Mouse (Mus musculus) MEL (cell line): ENCODE data around the gene Bcl2l10. TPM values are rescaled to one million over a fixed set of nuclear protein-coding genes. Genes with fewer than 3 reads are reported as not detected.

Source experiments
- DNase-seq: peaks from one replicate; pipeline ENCODE4 v3.0.0; 2011; ENCODE audit warnings: low read depth, low spot score
- H3K27ac ChIP-seq: 2 replicates; pipeline ENCODE4 v1.5.1; 2012; ENCODE audit warnings: low read depth, mild to moderate bottlenecking, control low read depth, low read length, moderate library complexity; ENCODE audit not compliant: control insufficient read depth
- H3K27me3 ChIP-seq, 2 experiments: fragments of 150-350 bp in 1 of 2; sonication (generic) in 1 of 2; 2 replicates each; pipeline ENCODE4 v1.6.1; 2012; ENCODE audit warnings: low read length in 2 of 2, mild to moderate bottlenecking in 2 of 2, improper control_type of control experiment in 1 of 2, moderate library complexity in 1 of 2; ENCODE audit not compliant: insufficient read depth in 2 of 2, control insufficient read depth in 1 of 2
- H3K36me3 ChIP-seq, 2 experiments: 2 replicates each; pipeline ENCODE4 v1.6.1; 2012 to 2014; ENCODE audit warnings: low read length in 2 of 2, improper control_type of control experiment in 1 of 2, inconsistent platforms in 1 of 2, mild to moderate bottlenecking in 1 of 2; ENCODE audit not compliant: insufficient read depth in 2 of 2, control insufficient read depth in 1 of 2
- H3K4me1 ChIP-seq, 2 experiments: fragments of 150-350 bp in 1 of 2; sonication (generic) in 1 of 2; 2 replicates each; pipeline ENCODE4 v1.6.1; 2012; ENCODE audit warnings: low read length in 2 of 2, improper control_type of control experiment in 1 of 2, mild to moderate bottlenecking in 1 of 2; ENCODE audit not compliant: insufficient read depth in 2 of 2, control insufficient read depth in 1 of 2
- H3K4me3 ChIP-seq, 2 experiments: fragments of 150-350 bp in 1 of 2; sonication (generic) in 1 of 2; 2 replicates each; pipeline ENCODE4 v1.5.1; 2012; ENCODE audit warnings: low read depth in 2 of 2, low read length in 2 of 2, mild to moderate bottlenecking in 2 of 2, moderate library complexity in 2 of 2, control low read depth in 1 of 2, improper control_type of control experiment in 1 of 2; ENCODE audit not compliant: control insufficient read depth in 1 of 2, insufficient read depth in 1 of 2
- H3K79me2 ChIP-seq: 2 replicates; pipeline ENCODE4 v1.6.1; 2012; ENCODE audit warnings: mild to moderate bottlenecking, low read length, moderate library complexity; ENCODE audit not compliant: control insufficient read depth, poor library complexity, insufficient read depth
- H3K9ac ChIP-seq: 2 replicates; pipeline ENCODE4 v1.6.1; 2012; ENCODE audit warnings: low read depth, mild to moderate bottlenecking, control low read depth, low read length, moderate library complexity; ENCODE audit not compliant: control insufficient read depth, poor library complexity, severe bottlenecking
- H3K9me3 ChIP-seq: fragments of 150-350 bp; sonication (generic); replicated peaks from 2 replicates; pipeline ENCODE4 v1.6.1; 2012; ENCODE audit warnings: mild to moderate bottlenecking, low read length, improper control_type of control experiment, moderate library complexity; ENCODE audit not compliant: insufficient read depth
- BHLHE40 ChIP-seq: IDR thresholded peaks from 2 replicates; pipeline ENCODE4 v1.6.1; 2012; ENCODE audit warnings: low read depth, mild to moderate bottlenecking, inconsistent platforms, low read length, improper control_type of control experiment, borderline replicate concordance
- CHD1 ChIP-seq: IDR thresholded peaks from 2 replicates; pipeline ENCODE4 v1.6.1; 2012; ENCODE audit warnings: low read depth, mild to moderate bottlenecking, inconsistent platforms, low read length, improper control_type of control experiment
- CTCF ChIP-seq, 3 experiments: IDR thresholded peaks in 2 of 3; conservative IDR thresholded peaks in 1 of 3; 2 replicates each; pipeline ENCODE4 v1.5.1; 2011 to 2012; ENCODE audit warnings: low read length in 3 of 3, low read depth in 2 of 3, mild to moderate bottlenecking in 2 of 3, improper control_type of control experiment in 1 of 3, inconsistent platforms in 1 of 3, mixed read lengths in 1 of 3, moderate library complexity in 1 of 3; ENCODE audit not compliant: control insufficient read depth in 1 of 3, insufficient read depth in 1 of 3, poor library complexity in 1 of 3, severe bottlenecking in 1 of 3
- GABPA ChIP-seq: IDR thresholded peaks from 2 replicates; pipeline ENCODE4 v1.6.1; 2012; ENCODE audit warnings: low read depth, mild to moderate bottlenecking, inconsistent platforms, low read length, improper control_type of control experiment, moderate library complexity
- HCFC1 ChIP-seq: IDR thresholded peaks from 2 replicates; pipeline ENCODE4 v1.6.1; 2012; ENCODE audit warnings: low read depth, mild to moderate bottlenecking, inconsistent platforms, low read length, improper control_type of control experiment, moderate library complexity
- JUND ChIP-seq: IDR thresholded peaks from 2 replicates; pipeline ENCODE4 v1.6.1; 2011; ENCODE audit warnings: low read depth, mild to moderate bottlenecking, improper control_type of control experiment, low read length
- MXI1 ChIP-seq: IDR thresholded peaks from 2 replicates; pipeline ENCODE4 v1.6.1; 2011; ENCODE audit warnings: mild to moderate bottlenecking, low read depth, low read length, improper control_type of control experiment
- NELFE ChIP-seq: IDR thresholded peaks from 2 replicates; pipeline ENCODE4 v1.6.1; 2011; ENCODE audit warnings: low read depth, low read length, improper control_type of control experiment
- TCF12 ChIP-seq: IDR thresholded peaks from 2 replicates; pipeline ENCODE4 v1.6.1; 2014; ENCODE audit warnings: low read depth, mild to moderate bottlenecking, inconsistent platforms, low read length, improper control_type of control experiment, moderate library complexity
- UBTF ChIP-seq: IDR thresholded peaks from 2 replicates; pipeline ENCODE4 v1.6.1; 2012; ENCODE audit warnings: low read depth, mild to moderate bottlenecking, inconsistent platforms, low read length, improper control_type of control experiment, moderate library complexity, borderline replicate concordance; ENCODE audit not compliant: insufficient read depth
- USF2 ChIP-seq, 2 experiments: IDR thresholded peaks; 2 replicates each; pipeline ENCODE4 v1.6.1; 2011 to 2012; ENCODE audit warnings: improper control_type of control experiment in 2 of 2, low read length in 2 of 2, borderline replicate concordance in 1 of 2, inconsistent platforms in 1 of 2, low read depth in 1 of 2, mild to moderate bottlenecking in 1 of 2; ENCODE audit not compliant: insufficient read depth in 1 of 2
- ZKSCAN1 ChIP-seq: IDR thresholded peaks from 2 replicates; pipeline ENCODE4 v1.6.1; 2012; ENCODE audit warnings: low read depth, mild to moderate bottlenecking, inconsistent platforms, low read length, improper control_type of control experiment, moderate library complexity
- ZMIZ1 ChIP-seq: IDR thresholded peaks from 2 replicates; pipeline ENCODE4 v1.6.1; 2012; ENCODE audit warnings: low read depth, mild to moderate bottlenecking, inconsistent platforms, low read length, improper control_type of control experiment, moderate library complexity
- ZNF384 ChIP-seq: IDR thresholded peaks from 2 replicates; pipeline ENCODE4 v1.6.1; 2012; ENCODE audit warnings: low read depth, mild to moderate bottlenecking, inconsistent platforms, low read length, improper control_type of control experiment
- polyA plus RNA-seq, 2 experiments: library from polyadenylated mRNA; stranded (reverse) in 1 of 2; unstranded in 1 of 2; fragments of >175 nt in 1 of 2; fragments of >200 nt in 1 of 2; gene quantifications; 2 replicates each; pipeline versions ENCODE4 v1.2.1 to v1.2.4; 2012; ENCODE audit warnings: low replicate concordance in 2 of 2, low read depth in 1 of 2; ENCODE audit not compliant: insufficient read length in 2 of 2, insufficient read depth in 1 of 2, missing spikeins in 1 of 2
- total RNA-seq: library from RNA; depleted of rRNA; stranded (reverse); fragments of 300-350 nt; gene quantifications from 2 replicates; pipeline ENCODE4 v1.2.3, GENCODE M21; 2012

Bcl2l10 gene
- total and polyA plus RNA-seq, 3 experiments = not detected

- H3K36me3 ChIP-seq = peaks cover 0 to 5% of the 10 kb centered on the region in 2 experiments; a peak in 2 of 4 replicates
- no peak overlapping the region for H3K27ac ChIP-seq
- peak; percentile 12 for DNase-seq
- H3K27me3 ChIP-seq = no peaks in the 10 kb centered on the region
- H3K9ac ChIP-seq = no peak overlapping the region
- no peaks in the 10 kb centered on the region; the same call in 1 of the 2 replicates for H3K79me2 ChIP-seq
- no peaks in the 10 kb centered on the region for H3K9me3 ChIP-seq
- TF ChIP-seq TCF12 = no peak
- H3K4me1 ChIP-seq = peaks cover 0 to 12% of the 10 kb centered on the region in 2 experiments; a peak in 3 of 4 replicates
- no peak overlapping the region for H3K4me3 ChIP-seq
These were observed 29.4 kb upstream of the Bcl2l10 start for GRCm38 (mm10) chr9:75318196-75318595.

- Histone ChIP-seq H3K9me3 (no peaks in the 10 kb centered on the region), H3K36me3 (peaks cover 0 to 5% of the 10 kb centered on the region in 2 experiments; a peak in 2 of 4 replicates), H3K4me1 (peaks cover 0 to 7% of the 10 kb centered on the region in 2 experiments; a peak in 2 of 4 replicates), H3K9ac (no peak overlapping the region), H3K27ac (no peak overlapping the region), H3K4me3 (no peak overlapping the region), H3K79me2 (no peaks in the 10 kb centered on the region; the same call in 1 of the 2 replicates), H3K27me3 (no peaks in the 10 kb centered on the region)
- no peak for DNase-seq
- TF ChIP-seq BHLHE40 = no peak
- TF ChIP-seq ZMIZ1 = no peak
- no peak for TF ChIP-seq ZNF384
- TF ChIP-seq GABPA = no peak
- TF ChIP-seq HCFC1 = no peak
- no peak for TF ChIP-seq CHD1
- TF ChIP-seq CTCF (IDR thresholded peaks at IDR 0.05 in 2 of 3, conservative IDR thresholded peaks at IDR 0.05 in 1 of 3; ENCODE audit: control insufficient read depth in 1 of 3, insufficient read depth in 1 of 3, low read depth in 2 of 3, low read length in 3 of 3, poor library complexity in 1 of 3, severe bottlenecking in 1 of 3) = no peak
- no peak for TF ChIP-seq UBTF
- TF ChIP-seq JUND = no peak
- TF ChIP-seq MXI1 = no peak
- TF ChIP-seq NELFE = no peak
- no peak for TF ChIP-seq USF2 (IDR thresholded peaks at IDR 0.05; ENCODE audit: borderline replicate concordance in 1 of 2, insufficient read depth in 1 of 2, low read depth in 1 of 2, low read length in 2 of 2)
- TF ChIP-seq ZKSCAN1 = no peak
These were observed 28.2 kb upstream of the Bcl2l10 start for GRCm38 (mm10) chr9:75319365-75319764.
